In the genomic region with DNA sequence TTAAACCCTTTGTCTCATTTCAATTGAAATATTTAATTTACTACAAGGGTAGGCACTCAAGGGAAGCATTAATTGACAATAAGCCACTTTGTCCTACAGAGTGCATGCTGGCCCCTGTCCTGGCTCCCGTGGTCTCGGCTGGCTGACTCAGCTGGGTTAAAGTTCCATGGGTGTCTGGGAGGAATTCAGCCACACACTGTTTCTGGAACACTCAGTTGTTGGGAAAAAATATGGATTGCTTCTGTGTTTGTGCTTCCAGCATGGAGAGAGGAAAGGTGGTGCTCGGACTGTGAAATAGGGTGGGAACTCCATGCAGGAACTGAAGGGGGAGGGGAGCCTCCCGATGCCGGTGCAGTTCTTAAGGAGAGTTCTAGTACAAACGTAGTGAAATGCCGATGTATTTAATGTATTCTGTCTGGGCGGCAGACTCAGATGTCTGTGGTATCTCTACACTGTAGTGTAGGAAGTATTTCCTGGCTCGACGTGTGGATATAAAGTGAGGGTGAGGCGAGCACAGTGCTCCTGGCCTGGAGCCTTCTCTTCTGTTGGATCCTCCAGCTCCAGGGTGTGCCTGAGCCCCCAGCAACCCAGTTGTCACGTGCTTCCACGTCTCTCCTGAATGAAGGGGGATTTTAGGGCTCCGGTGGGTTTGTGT, we compare ENCODE assay signal across 9 mouse cellular contexts.
DNase-seq lines count a peak whose midpoint lies in the region; ATAC-seq and TF ChIP-seq lines count a peak whose summit lies in the region.
"Had no signal": no experiment of that assay in that cellular context is flagged by ENCODE, and none has a peak within 500 bp of the region (broad histone marks: within the 10 kb centered on the region; RNA-seq: fewer than 3 reads in every experiment).

No protein-coding gene starts in this region.

- H3K27ac ChIP-seq in left cerebral cortex, adult 2 months: peak overlapping the region; percentile 28; the same call in 1 of the 2 replicates
- 0 out of 2 replicates have a peak overlapping the region, but pooled peaks have one; percentile 6 for H3K27ac ChIP-seq in cortical plate, adult 2 months (ENCODE audit: insufficient read depth, low read length)
- H3K27ac ChIP-seq in intestine, embryonic 15.5 days: peak overlapping the region; percentile 51
- peak overlapping the region; percentile 44; the same call in 1 of the 2 replicates for H3K27ac ChIP-seq in liver, postnatal 0 days (ENCODE audit: low read depth)
- no peak overlapping the region for H3K27ac ChIP-seq in midbrain, embryonic 11.5 days (ENCODE audit: low read depth, low read length)

- H3K4me2 ChIP-seq in intestine, embryonic 15.5 days (replicated peaks): 0 out of 2 replicates have a peak overlapping the region, but pooled peaks have one; percentile 22
- no peak overlapping the region for H3K4me2 ChIP-seq in liver, postnatal 0 days (ENCODE audit: low read depth, low read length)
- H3K4me2 ChIP-seq in midbrain, embryonic 11.5 days: no peak overlapping the region

- no peak for DNase-seq in left cerebral cortex, adult 2 months (ENCODE audit: extremely low spot score in 1 of 2, low spot score in 2 of 2)
- no peak for DNase-seq in left cerebral cortex, postnatal 25 days (ENCODE audit: low spot score in 2 of 2)
- DNase-seq in liver, postnatal 0 days: no peak
- DNase-seq in right cerebral cortex, postnatal 36 days (ENCODE audit: low spot score in 2 of 2): no peak
- no peak for DNase-seq in adrenal gland, postnatal 25 days
- DNase-seq in midbrain, embryonic 11.5 days (ENCODE audit: low spot score, missing footprints): no peak
- DNase-seq: layer of hippocampus, adult 9-11 months had no signal

- no peak for TF ChIP-seq POLR2A in cortical plate, adult 2 months (IDR thresholded peaks at IDR 0.05; ENCODE audit: extremely low read depth, insufficient read depth, low read length)

- H3K36me3 ChIP-seq in intestine, embryonic 15.5 days: no peaks in the 10 kb centered on the region
- H3K36me3 ChIP-seq in liver, postnatal 0 days (replicated peaks; ENCODE audit: insufficient read depth, low read length): peaks cover 47% of the 10 kb centered on the region
- H3K36me3 ChIP-seq in midbrain, embryonic 11.5 days (ENCODE audit: control insufficient read depth, insufficient read depth, low read length): peaks cover 10% of the 10 kb centered on the region; the same call in 1 of the 2 replicates

- intact Hi-C loops in left cerebral cortex, adult 2 months (cut with DNase I): no loop called here
- intact Hi-C loops in left cerebral cortex, postnatal 25 days (cut with DNase I): no loop called here

- WGBS in intestine, embryonic 15.5 days: 36% methylated on average over 14 of the region's 14 CpGs
- WGBS in liver, postnatal 0 days (ENCODE audit: insufficient replicate concordance): 68% methylated on average over 14 of the region's 14 CpGs
- WGBS in midbrain, embryonic 11.5 days: 81% methylated on average over 14 of the region's 14 CpGs

- H3K27me3 ChIP-seq in intestine, embryonic 15.5 days (replicated peaks): no peaks in the 10 kb centered on the region
- H3K27me3 ChIP-seq in liver, postnatal 0 days (ENCODE audit: insufficient read depth, low read length): no peaks in the 10 kb centered on the region
- no peaks in the 10 kb centered on the region for H3K27me3 ChIP-seq in midbrain, embryonic 11.5 days (ENCODE audit: control insufficient read depth, insufficient read depth, low read length)

- TF ChIP-seq EP300 in liver, postnatal 0 days (IDR thresholded peaks at IDR 0.05; ENCODE audit: low read depth): no peak

- no peaks in the 10 kb centered on the region; the same call in 1 of the 2 replicates for H3K4me1 ChIP-seq in cortical plate, adult 2 months (ENCODE audit: control insufficient read depth, insufficient read depth, low read length)
- H3K4me1 ChIP-seq in intestine, embryonic 15.5 days (replicated peaks): peaks cover 17% of the 10 kb centered on the region
- H3K4me1 ChIP-seq in liver, postnatal 0 days (ENCODE audit: insufficient read depth): peaks cover 24% of the 10 kb centered on the region
- no peaks in the 10 kb centered on the region for H3K4me1 ChIP-seq in midbrain, embryonic 11.5 days (ENCODE audit: control insufficient read depth, insufficient read depth, low read length)

- peak; percentile 41; the same call in 1 of the 2 replicates for ATAC-seq in intestine, embryonic 15.5 days
- ATAC-seq in liver, postnatal 0 days: no peak
- no peak for ATAC-seq in midbrain, embryonic 11.5 days (ENCODE audit: low FRiP score)

- no peak for TF ChIP-seq CTCF in left cerebral cortex, adult 2 months (IDR thresholded peaks at IDR 0.05)
- TF ChIP-seq CTCF in cortical plate, adult 2 months (IDR thresholded peaks at IDR 0.05; ENCODE audit: extremely low read depth, insufficient read depth, low read length): no peak
- no peak for TF ChIP-seq CTCF in liver, postnatal 0 days (IDR thresholded peaks at IDR 0.05; ENCODE audit: low read depth)

- H3K9ac ChIP-seq in intestine, embryonic 15.5 days: no peak overlapping the region
- H3K9ac ChIP-seq in liver, postnatal 0 days (replicated peaks): no peak overlapping the region
- no peak overlapping the region for H3K9ac ChIP-seq in midbrain, embryonic 11.5 days (ENCODE audit: low read length)

- H3K9me3 ChIP-seq in intestine, embryonic 15.5 days: no peaks in the 10 kb centered on the region
- no peaks in the 10 kb centered on the region for H3K9me3 ChIP-seq in liver, postnatal 0 days (ENCODE audit: low read length)
- no peaks in the 10 kb centered on the region for H3K9me3 ChIP-seq in midbrain, embryonic 11.5 days (ENCODE audit: control insufficient read depth, low read length)

- H3K4me3 ChIP-seq in left cerebral cortex, adult 2 months: no peak overlapping the region
- no peak overlapping the region for H3K4me3 ChIP-seq in cortical plate, adult 2 months (ENCODE audit: insufficient read depth, low read length)
- no peak overlapping the region for H3K4me3 ChIP-seq in intestine, embryonic 15.5 days (replicated peaks)
- no peak overlapping the region for H3K4me3 ChIP-seq in liver, postnatal 0 days (ENCODE audit: low read depth, low read length)
- no peak overlapping the region for H3K4me3 ChIP-seq in midbrain, embryonic 11.5 days (ENCODE audit: low read depth, low read length)
